Comparison of ENCODE assay signal across 30 mouse cellular contexts in the genomic region with DNA sequence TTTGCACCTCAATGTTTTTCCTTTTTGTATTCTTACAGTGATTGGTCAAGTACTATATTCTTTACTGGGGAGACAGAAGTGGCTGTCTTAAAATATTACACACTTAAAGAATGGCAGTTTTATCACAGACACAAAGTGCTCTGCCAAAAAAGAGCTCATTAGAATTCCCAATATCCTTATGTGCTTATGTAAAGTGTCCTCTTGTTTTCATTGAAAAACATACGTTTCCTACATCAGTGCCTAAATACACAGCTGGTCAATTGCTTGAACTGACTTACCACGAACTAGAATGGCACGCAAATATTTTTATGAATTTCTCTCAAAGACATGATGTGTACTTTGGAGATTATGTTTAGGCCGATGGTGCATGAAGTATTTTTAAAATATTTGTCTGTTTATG.
"Had no signal": no experiment of that assay in that cellular context is flagged by ENCODE, and none has a peak within 500 bp of the region (broad histone marks: within the 10 kb centered on the region; RNA-seq: fewer than 3 reads in every experiment).

No protein-coding gene starts in this region.

- H3K4me2 ChIP-seq: heart, embryonic 11.5 days; heart, embryonic 13.5 days; heart, embryonic 15.5 days; hindbrain, embryonic 13.5 days; hindbrain, embryonic 15.5 days; kidney, embryonic 15.5 days; limb, embryonic 12.5 days; liver, embryonic 11.5 days; liver, embryonic 13.5 days; liver, embryonic 15.5 days had no signal

- ATAC-seq: hindbrain, postnatal 0 days; intestine, embryonic 16.5 days; liver, postnatal 0 days had no signal

- H3K9me3 ChIP-seq: heart, embryonic 13.5 days; heart, embryonic 15.5 days; hindbrain, embryonic 13.5 days; hindbrain, embryonic 15.5 days; kidney, embryonic 15.5 days; limb, embryonic 10.5 days; limb, embryonic 12.5 days; liver, embryonic 13.5 days; liver, embryonic 15.5 days had no signal

- H3K27ac ChIP-seq: gastrocnemius, adult 2 months; heart, adult 2 months; heart, embryonic 13.5 days; heart, embryonic 15.5 days; hindbrain, embryonic 13.5 days; hindbrain, embryonic 15.5 days; hindbrain, postnatal 0 days; kidney, embryonic 15.5 days; kidney, postnatal 0 days; layer of hippocampus, adult 2 months; left cerebral cortex, adult 2 months; limb, embryonic 10.5 days; limb, embryonic 12.5 days; liver, embryonic 13.5 days; liver, embryonic 15.5 days had no signal

- DNase-seq: gastrocnemius, adult 2 months; gastrocnemius, postnatal 10 days; gastrocnemius, postnatal 36 days; heart, adult 11 months; heart, adult 2 months; heart, postnatal 14 days; heart, postnatal 36 days; kidney, adult 11 months; kidney, adult 2 months; kidney, adult 9 months; kidney, postnatal 14 days; kidney, postnatal 4 days; liver; liver, embryonic 13.5 days; liver, postnatal 0 days had no signal

- H3K4me3 ChIP-seq: gastrocnemius, adult 2 months; heart, adult 2 months; heart, embryonic 13.5 days; heart, embryonic 15.5 days; hindbrain, embryonic 13.5 days; hindbrain, embryonic 15.5 days; kidney, embryonic 15.5 days; layer of hippocampus, adult 2 months; left cerebral cortex, adult 2 months; limb, embryonic 10.5 days; limb, embryonic 12.5 days; liver, embryonic 13.5 days; liver, embryonic 15.5 days had no signal

- H3K9ac ChIP-seq: heart, embryonic 13.5 days; heart, embryonic 15.5 days; hindbrain, embryonic 13.5 days; hindbrain, embryonic 15.5 days; kidney, embryonic 15.5 days; limb, embryonic 12.5 days; liver, embryonic 13.5 days; liver, embryonic 15.5 days; liver, postnatal 0 days had no signal

- H3K4me1 ChIP-seq: heart, embryonic 13.5 days; heart, embryonic 15.5 days; hindbrain, embryonic 13.5 days; hindbrain, embryonic 15.5 days; kidney, embryonic 15.5 days; limb, embryonic 10.5 days; limb, embryonic 12.5 days; liver, embryonic 13.5 days; liver, embryonic 15.5 days had no signal

- H3K36me3 ChIP-seq: heart, embryonic 13.5 days; heart, embryonic 15.5 days; hindbrain, embryonic 13.5 days; hindbrain, embryonic 15.5 days; kidney, embryonic 15.5 days; limb, embryonic 10.5 days; limb, embryonic 12.5 days; liver, embryonic 13.5 days; liver, embryonic 15.5 days had no signal

- H3K27me3 ChIP-seq: heart, embryonic 13.5 days; heart, embryonic 15.5 days; hindbrain, embryonic 13.5 days; hindbrain, embryonic 15.5 days; kidney, embryonic 15.5 days; limb, embryonic 12.5 days; liver, embryonic 13.5 days; liver, embryonic 15.5 days had no signal
